Mouse (Mus musculus) thymus, postnatal 0 days (tissue): Measurements from ENCODE around the gene Auts2. TPM values are rescaled to one million over a fixed set of nuclear protein-coding genes. Genes with fewer than 3 reads are reported as not detected.

Experiments
- DNase-seq: peaks from one replicate; pipeline ENCODE4 v3.0.0-alpha.2; 2015; ENCODE audit warnings: low spot score
- polyA plus RNA-seq: library from polyadenylated mRNA; unstranded; fragments of >200 nt; fragmentation: Nextera tagmentation; extraction: Ambion mirVana; gene quantifications from 2 replicates; pipeline ENCODE4 v1.2.1, GENCODE M21; 2015

Gene Auts2
- polyA plus RNA-seq, 1 experiment from 2014 or later, result 2.8 TPM

DNA sequence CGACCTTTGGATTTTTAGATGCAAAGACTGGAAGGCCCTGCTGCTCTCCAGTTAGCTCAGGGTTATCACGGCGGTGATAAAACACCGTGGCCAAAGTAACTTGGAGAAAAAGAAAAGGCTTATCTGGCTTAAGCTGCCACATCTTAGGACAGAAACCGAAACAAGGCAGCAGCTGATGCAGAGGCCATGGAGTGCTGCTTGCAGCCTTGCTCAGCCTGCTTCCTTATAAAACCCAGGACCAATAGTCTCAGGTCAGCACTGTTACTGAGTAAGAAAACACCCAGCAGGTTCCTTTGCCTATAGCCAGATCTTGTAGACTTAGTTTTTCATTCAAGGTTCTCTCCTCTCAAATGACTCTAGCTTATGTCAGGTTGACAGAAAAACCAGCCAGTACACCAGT is 621.0 kb downstream of the Auts2 start:
- no peak for DNase-seq

DNA sequence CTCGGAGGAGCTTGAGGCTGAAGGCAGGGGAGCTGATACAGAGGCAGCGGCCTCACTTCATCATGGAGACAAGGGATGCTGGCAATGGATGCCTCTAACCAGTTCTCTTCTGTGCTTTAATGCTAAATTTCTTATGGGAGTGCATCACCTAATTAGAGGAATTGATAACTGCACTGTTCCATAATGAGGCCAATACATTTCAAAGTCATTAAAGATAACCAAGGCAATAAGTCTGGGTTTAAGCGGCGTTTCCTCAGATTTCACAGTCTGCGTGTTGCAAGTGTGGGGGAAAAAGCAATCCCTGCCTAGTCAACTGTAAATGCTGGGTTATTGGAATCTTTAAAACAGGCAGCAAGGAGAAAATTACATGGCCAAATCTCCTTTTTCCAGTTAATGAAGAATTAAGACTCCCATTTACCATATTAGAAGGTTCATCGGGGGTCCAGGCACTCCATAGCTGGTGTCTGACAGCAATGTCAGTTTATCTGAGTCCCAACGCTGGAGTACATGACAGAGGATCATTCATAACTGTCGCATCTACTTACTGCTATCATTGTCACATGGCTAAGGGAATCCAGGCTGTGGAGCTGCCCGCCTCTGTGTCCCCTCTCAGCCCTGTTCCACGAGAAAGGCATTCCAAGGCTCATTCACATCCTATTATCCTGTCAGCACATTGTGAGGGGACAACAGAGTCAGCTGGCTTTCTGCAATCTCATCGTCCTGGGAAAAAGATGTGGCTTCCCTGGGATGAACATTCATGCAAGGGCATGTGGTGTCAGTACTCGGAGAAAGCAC is 623.0 kb downstream of the Auts2 start:
- no peak for DNase-seq

DNA sequence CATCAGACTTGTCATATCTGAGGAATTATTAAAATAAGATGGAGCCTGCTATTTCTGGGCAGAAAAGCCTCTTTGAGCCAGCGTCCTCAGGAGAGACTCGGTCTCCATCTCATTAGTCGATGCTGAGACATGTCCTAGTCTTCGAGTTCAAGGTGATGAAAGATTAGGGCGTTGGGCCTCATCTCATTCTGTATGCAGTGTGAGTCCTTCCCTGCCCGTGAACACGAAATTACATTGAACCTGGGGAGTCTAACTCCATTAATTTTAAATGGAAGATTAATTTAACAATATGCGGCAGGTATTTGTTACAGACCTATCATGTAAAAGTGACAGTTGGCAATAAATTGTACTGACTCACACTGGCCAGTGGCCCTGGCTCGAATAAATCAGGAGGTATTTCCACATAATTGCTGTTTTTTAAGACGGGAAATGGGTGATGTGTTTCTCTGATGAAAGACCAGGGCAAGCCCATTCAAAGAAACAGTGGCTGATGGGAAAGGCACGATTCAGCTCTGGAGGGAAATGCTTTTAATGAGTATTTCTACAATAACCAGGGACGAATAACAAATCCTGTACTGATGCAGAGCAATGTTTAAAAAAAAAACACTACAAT is 626.2 kb downstream of the Auts2 start:
- no peak for DNase-seq

DNA sequence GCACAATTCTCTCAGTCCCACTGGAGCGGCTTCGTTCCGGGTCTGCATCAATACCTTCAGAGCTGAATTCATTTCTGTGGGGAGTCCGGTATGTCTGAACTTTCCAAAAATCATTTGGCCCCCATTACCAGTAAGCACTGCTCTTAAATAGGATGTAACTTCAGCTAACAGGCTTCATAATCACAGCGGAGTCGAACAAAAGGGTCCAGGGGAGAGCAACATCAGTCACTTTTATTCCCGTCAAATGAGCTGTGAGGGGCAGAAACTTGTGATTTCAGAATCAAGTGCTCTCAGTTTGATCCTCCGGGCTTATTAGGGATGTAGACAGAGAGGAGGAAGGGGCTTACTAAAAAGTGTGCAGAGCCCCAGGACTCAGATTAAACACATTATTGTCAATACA is 629.6 kb downstream of the Auts2 start:
- DNase-seq, result no peak

DNA sequence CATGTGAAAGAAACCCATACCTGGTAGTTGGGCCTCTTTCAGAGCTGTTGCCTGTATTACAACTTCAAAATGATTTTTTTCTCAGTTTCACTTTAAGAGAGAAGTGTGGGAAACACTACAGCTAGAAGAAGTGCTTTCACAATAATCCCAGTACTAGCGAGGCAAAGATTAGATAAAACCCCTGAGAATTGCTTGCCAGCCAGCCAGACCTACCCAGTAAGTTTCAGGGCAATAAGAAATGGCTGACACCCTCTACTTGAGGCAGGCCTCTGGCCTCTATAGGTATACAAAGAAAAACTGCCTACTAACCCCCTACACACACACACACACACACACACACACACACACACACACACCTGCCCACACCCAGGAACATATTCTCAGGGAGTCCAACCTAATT is 630.2 kb downstream of the Auts2 start:
- DNase-seq, result no peak

DNA sequence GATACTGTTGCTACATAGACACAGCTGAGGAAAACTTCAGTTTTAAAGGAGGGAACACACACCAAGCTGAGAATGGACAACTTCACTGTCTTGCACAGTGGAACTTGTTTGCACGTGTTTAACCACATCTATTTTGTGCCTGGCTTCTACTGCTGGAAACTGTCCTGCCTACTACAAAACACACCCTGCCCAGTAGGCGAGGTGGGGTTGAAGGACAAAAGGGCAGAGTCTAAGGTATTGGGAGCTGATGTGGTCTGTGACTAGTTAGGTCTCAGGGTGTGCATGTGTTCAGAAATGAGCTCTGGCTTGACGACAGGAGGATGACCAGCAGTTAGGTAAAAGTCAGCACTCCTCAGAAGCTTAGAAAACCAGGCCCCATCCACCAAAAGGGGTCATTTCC is 636.8 kb downstream of the Auts2 start:
- no peak for DNase-seq

DNA sequence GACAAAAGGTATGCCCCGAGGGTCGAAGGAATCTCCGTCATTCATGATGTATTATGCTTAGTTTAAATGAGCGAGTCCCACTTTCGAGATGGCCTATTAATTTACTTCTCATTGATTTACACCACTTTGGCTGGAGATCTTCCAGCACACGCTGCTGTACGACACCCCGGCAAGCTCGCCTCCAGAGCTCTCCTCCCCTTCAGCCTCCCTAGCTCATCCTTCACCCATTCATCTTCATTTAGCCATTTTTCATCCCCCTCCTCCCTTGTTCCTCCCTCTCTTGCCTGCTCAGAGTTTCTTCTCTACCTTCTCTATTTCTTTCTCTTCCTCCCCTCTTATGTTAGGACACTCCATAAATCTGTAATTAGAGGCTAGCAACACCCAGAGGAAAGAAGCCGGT is 638.7 kb downstream of the Auts2 start:
- no peak for DNase-seq

DNA sequence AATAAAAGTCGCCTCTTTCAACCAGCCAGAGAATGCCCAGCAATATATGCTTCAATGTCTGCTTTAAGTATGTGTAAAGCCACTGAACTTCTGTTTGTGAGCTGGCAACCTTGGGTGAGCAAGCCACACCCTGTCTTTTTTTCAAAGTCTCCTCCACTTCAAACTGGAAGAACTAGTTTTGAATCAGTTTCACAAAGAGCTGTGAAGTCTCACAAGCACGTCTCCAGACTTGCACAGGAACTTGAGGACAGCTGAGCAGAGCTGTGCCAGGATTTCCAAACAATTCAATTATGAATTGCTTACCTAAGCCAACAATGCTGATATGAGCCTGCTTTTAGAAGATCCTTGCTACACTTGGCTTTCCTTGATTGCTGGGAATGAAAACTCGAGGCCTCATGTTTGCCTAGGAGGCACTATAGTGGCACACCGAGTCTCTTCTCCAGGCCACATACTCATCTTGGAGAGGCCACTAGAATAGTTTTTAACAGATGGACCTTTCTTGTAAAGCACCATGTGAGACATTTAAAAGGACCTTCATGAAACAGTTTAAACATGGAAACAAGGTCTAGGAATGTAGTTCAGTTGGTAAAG is 645.0 kb downstream of the Auts2 start:
- no peak for DNase-seq

DNA sequence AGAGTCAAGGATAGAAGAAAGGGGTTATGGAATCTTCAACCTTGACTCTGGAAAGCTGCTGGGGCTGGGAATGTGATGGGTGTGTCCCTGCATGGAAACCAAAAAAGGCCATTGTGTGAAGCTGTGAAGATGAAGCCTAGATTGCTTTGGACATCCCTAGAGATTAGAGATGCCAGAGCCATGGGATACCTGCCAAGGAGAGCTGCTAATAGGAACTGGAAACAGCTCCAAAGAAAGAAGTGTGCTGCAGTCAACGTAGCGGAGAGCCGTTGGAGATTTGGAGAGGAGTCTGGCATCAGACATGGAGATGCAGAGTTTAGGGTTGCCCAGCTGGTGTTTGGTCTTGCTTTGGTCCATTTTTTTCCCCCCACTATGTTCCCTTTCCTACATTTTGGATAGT is 656.5 kb downstream of the Auts2 start:
- no peak for DNase-seq

DNA sequence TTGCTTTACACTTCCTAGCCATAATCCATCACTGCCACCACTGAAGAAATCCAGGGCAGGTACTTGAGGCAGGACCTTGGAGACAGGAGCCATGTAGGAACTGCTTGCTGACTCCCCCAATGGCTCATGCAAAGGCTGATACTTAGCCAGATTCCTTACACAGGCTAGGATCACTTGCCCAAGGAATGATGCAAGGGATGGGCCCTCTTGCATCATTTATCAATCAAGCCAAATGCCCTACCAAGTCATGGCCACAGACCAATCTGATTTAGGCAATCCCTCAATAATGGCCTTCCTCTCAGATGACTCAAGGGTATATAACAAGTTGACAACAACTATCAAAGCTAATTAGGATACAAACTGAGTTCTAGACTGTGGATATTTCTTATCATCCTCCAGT is 666.6 kb downstream of the Auts2 start:
- no peak for DNase-seq

DNA sequence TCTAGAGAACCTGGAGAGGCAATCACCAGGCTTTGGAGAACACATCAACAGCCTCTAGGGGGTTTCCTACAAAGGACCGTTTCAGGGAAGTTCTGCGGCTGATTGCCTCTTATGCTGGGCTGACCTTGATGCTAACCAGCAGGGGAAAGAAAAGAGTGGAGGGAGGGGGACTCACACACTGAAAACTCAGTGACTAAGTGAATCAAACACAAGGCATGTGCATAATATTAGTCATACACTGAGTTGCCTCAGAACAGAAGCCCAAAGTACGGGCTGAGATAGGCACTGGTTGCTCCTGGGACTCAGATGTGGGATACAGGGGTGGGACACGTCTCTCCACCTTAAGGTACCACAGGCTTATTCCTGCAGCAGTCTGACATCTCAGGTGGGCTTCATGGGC is 667.2 kb downstream of the Auts2 start:
- DNase-seq, result no peak

DNA sequence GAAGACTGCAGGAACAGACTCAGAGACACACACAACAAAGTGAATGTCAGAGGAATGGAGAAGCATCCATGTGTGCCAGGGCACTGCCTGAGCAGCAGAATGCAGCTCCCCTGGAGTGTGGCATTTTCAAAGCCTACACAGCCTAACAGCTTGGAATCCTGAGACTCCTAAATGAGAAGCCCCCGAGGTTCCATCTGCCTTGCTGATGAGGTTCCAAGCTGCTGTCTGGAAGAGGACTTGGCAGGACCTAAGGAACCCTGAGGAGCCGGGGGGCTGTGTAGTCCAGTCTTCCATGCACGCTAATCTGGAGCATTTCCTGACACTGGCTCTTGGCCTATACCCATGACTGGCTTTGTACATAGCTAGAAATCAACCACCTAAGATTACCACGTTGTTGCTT is 670.0 kb downstream of the Auts2 start:
- no peak for DNase-seq

DNA sequence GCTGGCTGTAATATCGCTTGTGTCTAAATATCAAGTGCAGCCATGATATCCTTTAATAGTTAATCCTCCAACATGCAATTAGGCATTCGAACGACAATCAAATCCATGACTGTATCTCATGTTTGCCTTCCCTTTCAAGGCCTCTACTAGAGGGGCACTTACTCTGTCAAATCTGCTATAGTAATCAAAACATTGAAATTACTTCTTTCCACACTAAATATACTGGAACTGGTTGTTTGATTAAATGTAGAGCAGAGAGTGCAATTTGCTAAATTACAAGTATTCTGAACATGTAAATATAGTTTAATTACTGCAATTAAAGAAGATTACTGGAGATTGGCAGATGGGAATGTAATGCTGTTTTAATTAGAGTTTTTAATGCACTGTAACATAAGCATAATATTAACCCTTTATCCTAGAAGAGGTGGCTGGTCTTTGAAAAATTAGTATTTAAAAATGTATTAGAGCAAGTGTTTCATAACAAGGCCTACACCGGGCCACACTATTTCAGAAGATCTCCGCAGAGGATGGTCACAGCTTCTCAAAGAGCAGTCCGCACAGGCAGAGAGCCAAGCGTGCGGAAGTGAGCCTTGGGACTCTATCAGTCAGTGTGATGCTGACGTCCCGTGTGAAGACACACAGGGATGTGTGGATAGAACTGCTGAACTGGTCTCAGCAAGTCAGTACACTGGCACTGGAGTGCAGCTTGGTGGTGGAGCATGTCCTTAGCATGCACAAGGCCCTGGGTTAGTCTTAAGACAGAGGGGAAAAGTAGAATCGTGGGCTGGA is 673.2 kb downstream of the Auts2 start:
- no peak for DNase-seq

DNA sequence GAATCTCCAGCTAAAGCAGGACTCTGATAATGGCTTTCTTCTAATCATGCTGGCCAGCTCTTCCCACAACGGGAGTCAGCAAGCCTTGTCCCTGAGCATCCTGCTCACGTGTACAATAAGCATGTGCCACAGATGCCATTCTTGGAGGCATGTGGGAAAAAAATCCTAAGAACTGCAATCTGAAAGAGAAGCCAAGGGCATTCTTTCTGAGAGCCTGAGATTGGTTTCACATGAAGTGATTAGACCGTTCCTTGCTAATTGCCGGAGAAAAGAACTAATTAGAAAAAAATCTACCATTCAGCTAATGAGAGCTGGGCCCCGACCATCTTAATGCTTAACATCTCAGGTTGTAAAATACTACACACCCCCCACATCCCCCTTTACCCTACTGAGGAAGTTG is 677.9 kb downstream of the Auts2 start:
- DNase-seq, result no peak

DNA sequence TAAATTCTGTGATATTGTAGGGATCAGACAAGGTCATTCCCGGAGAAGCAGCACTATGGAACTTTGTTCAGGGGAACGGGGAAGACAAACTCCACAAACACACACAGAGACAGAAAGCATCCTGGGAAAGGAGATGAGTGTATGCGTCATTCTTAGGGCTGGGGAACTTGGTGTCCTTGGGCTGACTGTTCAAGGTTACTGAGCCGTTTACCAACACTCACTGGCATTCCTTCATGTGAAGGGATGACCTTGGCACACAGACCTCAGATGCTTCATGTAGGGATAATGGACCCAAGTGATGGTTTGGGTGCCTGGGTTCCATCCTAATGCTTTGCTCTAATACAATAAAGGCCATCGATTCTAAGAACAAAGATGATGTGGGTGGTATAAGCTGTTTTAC is 685.2 kb downstream of the Auts2 start:
- DNase-seq, result no peak

DNA sequence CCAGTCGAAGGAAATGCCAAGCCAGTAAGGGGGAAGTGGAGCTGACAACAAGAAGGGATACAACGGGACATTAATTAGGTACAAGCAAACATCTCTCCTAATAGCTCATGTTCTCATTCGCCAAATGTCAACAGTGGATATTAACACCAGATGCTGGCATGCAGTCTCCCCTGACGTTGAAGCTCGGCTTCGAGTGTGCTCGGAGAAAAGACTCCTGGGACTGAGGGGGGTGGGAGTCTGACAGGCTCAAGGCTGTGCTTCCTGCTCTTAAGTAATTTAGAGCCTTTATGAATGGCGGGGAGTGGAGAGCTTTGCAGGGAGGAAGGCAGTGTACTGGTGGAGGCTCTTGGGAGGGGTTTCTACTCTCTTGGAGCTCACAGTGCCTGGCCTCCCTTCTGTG is 687.8 kb downstream of the Auts2 start:
- DNase-seq, result no peak

DNA sequence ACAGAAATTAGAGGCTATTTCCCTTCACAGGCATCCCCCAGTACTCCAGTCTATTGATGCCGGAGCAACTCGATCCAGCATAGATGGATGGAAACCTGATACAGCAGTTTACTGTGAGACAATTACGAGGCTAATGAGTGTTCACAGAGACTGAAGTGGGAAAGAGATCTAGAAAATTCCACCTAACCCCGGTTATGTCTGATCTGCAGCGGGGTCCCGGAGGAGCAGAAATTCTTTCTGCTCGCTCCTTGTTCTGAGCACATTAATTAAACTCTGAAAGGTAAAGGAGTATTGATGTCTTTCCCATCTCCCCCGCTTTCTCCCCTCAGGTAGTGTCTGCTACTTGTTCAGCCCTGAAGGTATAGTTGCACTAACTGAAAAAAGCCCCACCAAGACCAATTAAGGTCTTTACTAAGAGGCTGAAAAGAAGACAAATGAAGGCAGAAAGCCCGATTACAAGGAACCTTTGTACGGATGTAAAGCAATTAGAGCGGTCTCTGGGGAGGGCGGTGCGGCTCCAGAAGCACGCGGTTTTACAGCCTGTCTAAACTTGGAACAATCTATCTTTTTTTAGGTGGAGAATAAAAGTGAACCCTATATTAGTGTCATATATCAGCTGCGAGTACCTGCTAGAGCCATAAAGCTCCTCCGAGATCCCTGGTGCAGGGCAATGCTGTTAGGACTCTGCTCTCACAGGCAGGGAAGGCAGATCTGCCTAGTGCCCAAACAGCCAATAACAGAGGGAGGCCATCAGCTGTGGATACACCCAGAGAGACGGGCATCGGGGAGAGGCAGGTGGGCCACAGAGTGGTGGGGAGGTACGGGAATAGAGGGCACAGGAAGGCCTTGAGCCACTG is 691.3 kb downstream of the Auts2 start:
- DNase-seq, result no peak

DNA sequence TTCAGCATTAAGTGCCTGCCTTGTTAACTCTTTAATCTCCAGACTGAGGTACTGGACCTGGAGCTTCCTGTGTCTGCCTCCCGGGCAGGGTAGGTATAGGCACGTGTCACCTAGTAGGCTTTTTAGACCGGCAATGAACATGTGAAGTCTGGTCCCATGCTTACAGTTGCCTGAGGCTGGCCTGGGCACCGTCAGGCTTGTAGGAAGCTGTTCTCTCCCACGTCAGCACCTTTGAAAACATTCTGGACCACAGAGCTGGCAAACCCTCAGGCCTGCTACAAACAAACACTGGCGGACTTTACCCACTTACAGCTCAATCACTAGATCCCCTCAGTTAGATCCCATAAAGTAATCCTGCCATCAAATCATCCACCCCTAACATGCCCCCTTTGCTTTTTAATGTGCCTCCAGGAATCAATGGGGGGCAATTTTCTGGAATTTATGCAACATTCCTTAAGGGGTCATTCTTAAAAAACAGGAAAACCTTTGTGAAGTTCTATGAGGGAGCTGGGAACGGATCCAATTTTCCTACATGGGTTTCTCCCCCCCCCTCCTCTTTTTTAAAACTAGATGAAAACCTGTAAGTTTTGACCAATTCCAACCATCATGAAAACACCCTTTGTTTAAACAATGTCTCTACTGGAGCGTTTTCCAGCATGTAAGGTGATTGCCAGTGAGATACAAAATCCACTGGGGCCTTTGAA is 692.4 kb downstream of the Auts2 start:
- no peak for DNase-seq

DNA sequence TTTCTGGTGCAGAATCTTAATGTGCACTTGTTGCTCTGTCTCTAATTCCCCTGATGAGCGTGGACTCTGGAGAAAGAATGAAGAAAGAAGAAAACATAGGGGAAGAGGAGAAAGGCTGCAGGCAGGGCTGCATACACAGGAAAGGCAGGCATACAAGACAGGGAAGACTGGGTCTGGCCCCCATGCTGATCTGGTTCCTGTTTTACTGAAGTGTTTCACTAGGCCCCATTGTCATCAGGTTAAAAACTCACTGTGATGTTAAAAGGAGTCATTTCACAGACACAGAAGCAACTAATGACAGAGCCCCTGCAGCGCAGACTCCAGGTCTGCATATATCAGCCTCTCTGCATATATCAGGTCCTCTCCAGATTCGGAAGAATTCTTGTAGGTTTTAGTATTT is 693.5 kb downstream of the Auts2 start:
- no peak for DNase-seq

DNA sequence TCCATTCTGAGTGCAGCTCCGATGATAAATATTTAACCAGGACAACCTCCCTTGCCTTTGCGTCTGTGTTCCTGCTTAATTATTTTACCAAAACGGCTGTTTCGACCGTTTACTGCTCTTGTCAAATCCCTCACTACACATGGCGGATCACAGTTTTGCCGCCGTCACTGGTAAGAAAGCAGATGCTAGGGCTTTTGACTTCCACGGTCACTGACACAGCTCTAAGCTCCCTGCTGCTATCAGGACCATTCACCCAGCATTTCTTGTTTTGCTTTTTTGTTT is 698.7 kb downstream of the Auts2 start:
- DNase-seq, result no peak
